Mouse (Mus musculus) liver, adult 10 weeks (tissue): ENCODE results near the gene Wfdc1. TPM values are rescaled to one million over a fixed set of nuclear protein-coding genes. Genes with fewer than 3 reads are reported as not detected.

Experiments used
- polyA plus RNA-seq: library from polyadenylated mRNA; stranded (reverse); fragments of 350-450 nt; fragmentation: Illumina TruSeq; extraction: RNeasy Lipid Tissue Mini Kit (QIAGEN cat#74804); gene quantifications from one replicate; pipeline ENCODE4 v1.2.3, GENCODE M21; 2014; ENCODE audit warnings: low read depth, low replicate concordance

Wfdc1 gene
- polyA plus RNA-seq: 2.4 TPM

DNA sequence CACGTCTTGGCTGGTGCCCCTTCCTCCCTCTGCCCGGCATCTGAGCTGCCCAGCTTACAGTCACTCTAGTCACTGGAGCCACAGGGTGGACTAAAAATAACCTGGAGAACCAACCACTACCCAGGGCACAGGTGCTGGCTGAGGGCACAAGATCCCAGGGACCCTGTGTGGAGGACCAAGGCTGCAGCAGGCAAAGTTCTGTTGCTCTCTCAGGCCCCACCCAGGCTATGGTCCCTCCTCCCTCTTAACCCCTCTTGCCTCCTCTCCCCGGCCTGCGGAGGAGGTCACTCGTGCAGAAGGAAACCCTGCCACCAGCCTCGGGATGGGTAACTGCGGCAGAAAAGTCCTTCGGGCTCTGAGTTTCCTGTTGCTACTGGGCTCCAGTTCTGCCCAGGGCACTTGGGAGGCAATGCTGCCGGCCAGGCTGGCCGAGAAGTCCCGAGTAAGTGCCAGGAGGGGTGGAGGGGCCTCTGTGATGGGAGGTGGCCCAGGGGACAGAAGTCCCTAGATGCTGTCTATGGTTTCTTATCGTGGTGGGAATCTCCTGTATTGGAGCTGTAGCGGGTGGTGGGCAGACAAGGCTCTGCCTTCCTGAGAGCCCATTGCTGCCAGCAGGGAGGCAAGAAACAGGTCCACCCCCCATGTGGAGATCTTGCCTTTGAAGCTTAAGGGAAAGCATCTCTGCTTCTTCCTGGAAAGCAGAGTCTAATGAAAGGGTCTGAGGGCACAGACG lies at the start of gene Wfdc1:
Gene Wfdc1 (plus strand): TSS at position 147 of the 733 bp plus-strand sequence.

DNA sequence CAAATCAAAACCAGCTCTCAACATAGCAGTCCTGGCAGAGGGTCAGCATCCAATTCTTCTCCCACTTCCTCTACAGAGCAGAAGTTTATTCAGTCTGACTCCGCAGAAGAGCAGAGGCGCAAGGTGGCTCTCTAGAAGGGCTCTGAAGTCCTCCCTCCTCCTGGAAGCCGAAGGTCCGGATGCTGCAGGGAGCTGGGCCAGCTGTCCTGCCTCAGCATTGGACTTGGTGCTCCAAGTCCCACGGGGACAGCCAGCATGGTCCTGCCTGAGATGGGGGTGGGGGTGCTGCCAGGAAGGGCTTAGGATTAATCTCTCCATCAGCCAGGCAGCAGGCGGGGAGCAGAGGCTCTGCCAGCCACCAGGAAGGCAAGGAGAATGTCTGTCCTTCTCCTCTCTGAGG lies 30.8 kb upstream of the Wfdc1 start, which contains the start of gene Kcng4:
Gene Kcng4 (minus strand): TSS at position 303 of the 400 bp plus-strand sequence.

DNA sequence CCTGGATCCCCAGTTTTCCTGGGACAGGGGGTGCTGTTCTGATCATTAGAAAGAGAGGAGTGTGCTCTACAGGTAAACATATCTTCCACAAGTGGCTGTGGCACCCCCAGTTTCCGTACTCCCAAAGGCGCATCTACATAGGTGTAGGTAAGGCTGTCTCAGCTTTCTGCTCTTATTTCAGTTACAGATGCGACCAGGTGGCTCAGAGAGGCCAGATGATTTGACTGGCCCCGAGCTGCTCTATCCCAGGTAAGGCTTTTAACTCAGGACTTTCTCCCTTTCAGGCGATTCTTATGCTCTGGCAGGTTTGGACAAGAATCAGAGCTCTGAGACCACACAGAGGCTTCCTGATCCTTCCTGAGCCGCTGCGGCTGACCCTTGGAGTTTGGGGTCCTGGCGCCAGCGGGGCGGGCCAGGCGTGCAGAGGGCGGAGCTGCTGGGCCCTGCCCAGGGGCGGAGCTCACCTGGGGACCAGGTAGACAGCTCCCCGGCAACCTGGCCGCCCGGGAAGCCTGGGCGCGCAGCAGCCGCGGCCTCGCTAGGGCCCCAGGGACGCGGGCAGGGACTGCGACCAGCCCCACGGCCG lies 33.5 kb downstream of the Wfdc1 start, which contains the start of gene Atp2c2:
Gene Atp2c2 (plus strand): TSS at position 461 of the 586 bp plus-strand sequence.

Other genes with a start within 250 kb of the Wfdc1 start
- gene Osgin1, start 232.2 kb upstream of the Wfdc1 start, polyA plus RNA-seq: 5.6 TPM
- gene Necab2, start 219.6 kb upstream of the Wfdc1 start, polyA plus RNA-seq: not detected
- not detected for gene Slc38a8, start 164.7 kb upstream of the Wfdc1 start, polyA plus RNA-seq
- gene Mbtps1, start 107.6 kb upstream of the Wfdc1 start, polyA plus RNA-seq: 13.8 TPM
- 2.6 TPM for gene Hsdl1, start 91.2 kb upstream of the Wfdc1 start, polyA plus RNA-seq
- gene Dnaaf1, start 91.1 kb upstream of the Wfdc1 start, polyA plus RNA-seq: not detected
- not detected for gene Taf1c, start 61.1 kb upstream of the Wfdc1 start, polyA plus RNA-seq
- gene Adad2, start 53.6 kb upstream of the Wfdc1 start, polyA plus RNA-seq: not detected
- not detected for gene Kcng4, start 30.7 kb upstream of the Wfdc1 start, polyA plus RNA-seq
- not detected for gene Atp2c2, start 33.6 kb downstream of the Wfdc1 start, polyA plus RNA-seq
- gene Tldc1, start 112.1 kb downstream of the Wfdc1 start, polyA plus RNA-seq: 1.9 TPM
- gene Cotl1, start 174.2 kb downstream of the Wfdc1 start, polyA plus RNA-seq: 0.40 TPM
- not detected for gene Klhl36, start 195.9 kb downstream of the Wfdc1 start, polyA plus RNA-seq
- 37.0 TPM for gene Usp10, start 244.0 kb downstream of the Wfdc1 start, polyA plus RNA-seq
- gene Gm20388, start 244.5 kb downstream of the Wfdc1 start, polyA plus RNA-seq: 2.9 TPM